In the genomic region with DNA sequence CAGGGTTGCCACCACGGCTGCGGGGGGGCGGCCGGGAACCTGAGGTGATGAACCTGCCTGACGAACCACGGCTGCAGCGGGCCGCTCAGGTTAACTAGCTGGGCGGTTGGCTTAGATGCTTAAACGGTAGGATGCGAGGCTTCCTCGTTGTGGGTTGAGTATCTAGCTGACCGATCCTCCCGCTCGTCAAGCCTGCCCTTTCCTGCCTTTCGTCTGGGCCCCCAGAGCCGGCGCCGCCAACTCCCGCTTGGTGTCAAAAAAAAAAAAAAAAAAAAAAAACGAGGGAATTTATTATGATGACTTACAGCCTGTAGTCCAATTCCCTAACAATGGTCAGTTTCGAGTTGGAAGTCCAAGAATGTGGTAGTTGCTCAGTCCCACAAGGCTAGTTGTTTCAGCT, we compare ENCODE assay signal across 21 mouse cellular contexts. TPM values are rescaled to one million over a fixed set of nuclear protein-coding genes. Genes with fewer than 3 reads are reported as not detected.
A peak's percentile ranks its signal among the peaks of the same experiment; 100 is the strongest.
DNase-seq lines count a peak whose midpoint lies in the region; ATAC-seq and TF ChIP-seq lines count a peak whose summit lies in the region.
"Not testable (repeated sequence)": the region's sequence is repeated elsewhere in the genome, so short reads cannot be mapped to it uniquely, and the experiment has no call there.
"Had no signal": no experiment of that assay in that cellular context is flagged by ENCODE, and none has a peak within 500 bp of the region (broad histone marks: within the 10 kb centered on the region; RNA-seq: fewer than 3 reads in every experiment).

No protein-coding gene starts in this region.

- not testable (repeated sequence) for H3K9ac ChIP-seq in ES-E14 (ENCODE audit: insufficient read depth, low read depth, low read length, poor library complexity, severe bottlenecking); heart, embryonic 12.5 days; heart, embryonic 16.5 days (ENCODE audit: low read length); kidney, embryonic 15.5 days

- H3K36me3 ChIP-seq in ES-E14 (ENCODE audit: control insufficient read depth, insufficient read depth, low read length, poor library complexity, severe bottlenecking); heart, embryonic 12.5 days; heart, embryonic 16.5 days (ENCODE audit: control insufficient read depth, insufficient read depth); kidney, embryonic 15.5 days: not testable (repeated sequence)

- not testable (repeated sequence) for H3K27ac ChIP-seq in ES-E14 (ENCODE audit: insufficient read depth, low read depth, low read length, poor library complexity, severe bottlenecking); heart, embryonic 12.5 days (ENCODE audit: poor library complexity, severe bottlenecking); heart, embryonic 16.5 days (ENCODE audit: low read length); kidney, embryonic 15.5 days

- H3K27me3 ChIP-seq in heart, embryonic 12.5 days (replicated peaks); heart, embryonic 16.5 days (ENCODE audit: control insufficient read depth, insufficient read depth, low read length); kidney, embryonic 15.5 days: not testable (repeated sequence)

- ATAC-seq in erythroid progenitor cell, adult 5-6 weeks (replicated peaks; ENCODE audit: low FRiP score, poor library complexity, severe bottlenecking), result peak; percentile 59; the same call in 1 of the 2 replicates
- not testable (repeated sequence) for ATAC-seq in heart, embryonic 12.5 days (ENCODE audit: insufficient number of reproducible peaks, low FRiP score); heart, embryonic 16.5 days (replicated peaks; ENCODE audit: extremely low read depth, insufficient read depth, low FRiP score); kidney, embryonic 15.5 days (replicated peaks; ENCODE audit: low FRiP score)
- peak; percentile 74 for ATAC-seq in megakaryocyte-erythroid progenitor cell, adult 5-6 weeks (replicated peaks; ENCODE audit: low FRiP score, low TSS enrichment, poor library complexity, severe bottlenecking)

- peak overlapping the region; percentile 26 to 34; a peak in 2 of 4 replicates for H3K4me3 ChIP-seq in ES-E14 (ENCODE audit: insufficient read depth in 1 of 2, low read depth in 1 of 2, low read length in 2 of 2, poor library complexity in 1 of 2, severe bottlenecking in 1 of 2)
- not testable (repeated sequence) for H3K4me3 ChIP-seq in heart, embryonic 12.5 days; heart, embryonic 16.5 days (ENCODE audit: low read length); kidney, embryonic 15.5 days (replicated peaks)

- not testable (repeated sequence) for H3K9me3 ChIP-seq in ES-E14 (ENCODE audit: control insufficient read depth, insufficient read depth, low read depth, low read length); heart, embryonic 12.5 days (replicated peaks); heart, embryonic 16.5 days (replicated peaks; ENCODE audit: control insufficient read depth, low read length); kidney, embryonic 15.5 days (replicated peaks)

- peak overlapping the region; percentile 57 for H3K4me2 ChIP-seq in heart, embryonic 12.5 days
- H3K4me2 ChIP-seq in heart, embryonic 16.5 days (ENCODE audit: low read depth, low read length), result peak overlapping the region; percentile 35; the same call in 1 of the 2 replicates
- peak overlapping the region; percentile 39 for H3K4me2 ChIP-seq in kidney, embryonic 15.5 days

- 40% methylated on average over 22 of the region's 22 CpGs for WGBS in heart, embryonic 12.5 days
- 42% methylated on average over 22 of the region's 22 CpGs for WGBS in heart, embryonic 16.5 days
- 59% methylated on average over 22 of the region's 22 CpGs for WGBS in kidney, embryonic 15.5 days

- DNase-seq in ES-E14 (ENCODE audit: low read depth, low spot score), result not testable (repeated sequence)

- not testable (repeated sequence) for H3K4me1 ChIP-seq in ES-E14 (ENCODE audit: control insufficient read depth in 2 of 2, insufficient read depth in 2 of 2, low read length in 2 of 2, poor library complexity in 1 of 2); heart, embryonic 12.5 days (replicated peaks); heart, embryonic 16.5 days (ENCODE audit: control insufficient read depth, insufficient read depth, low read length); kidney, embryonic 15.5 days

- in situ Hi-C loops in ES-E14 (cut with MboI; ENCODE audit: low sequenced_read_pairs in 2 of 2, unreplicated experiment in 2 of 2), result not testable (repeated sequence)

TF ChIP-seq in ES-E14, 5 proteins besides CTCF, POLR2A, EP300 and RAD21:
- peak; percentile 62 for TF ChIP-seq ZNF384 (IDR thresholded peaks at IDR 0.05; ENCODE audit: low read depth, low read length)

RNA-seq across cellular contexts. Expression of a gene that starts 3.5 kb away (rescaled TPM):
- not detected in 2 replicates for total RNA-seq in ES-E14 (2012; rRNA removed)
- not detected in 2 replicates for total RNA-seq in erythroid progenitor cell, adult 5-6 weeks (2015; ENCODE audit: low replicate concordance)
- total RNA-seq in erythroid progenitor cell, adult 5-6 weeks (2017; ENCODE audit: low replicate concordance), result not detected in 2 replicates
- not detected in 2 replicates for polyA plus RNA-seq in heart, embryonic 12.5 days (2016; fragmentation: Nextera tagmentation; extraction: Ambion mirVana)
- polyA plus RNA-seq in heart, embryonic 16.5 days (2015; fragmentation: Nextera tagmentation; extraction: Ambion mirVana), result not detected in 2 replicates
- not detected in 2 replicates for polyA plus RNA-seq in kidney, embryonic 15.5 days (2015; fragmentation: Nextera tagmentation; extraction: Ambion mirVana)
- total RNA-seq in megakaryocyte-erythroid progenitor cell, adult 5-6 weeks (2014; fragmentation: Nextera tagmentation), result not detected in 2 replicates
- total RNA-seq in megakaryocyte-erythroid progenitor cell, adult 5-6 weeks (2017), result not detected in 2 replicates
- total RNA-seq: adrenal gland, adult 18-20 months; adrenal gland, postnatal 14 days; CH12.LX; gastrocnemius, adult 2 months; gastrocnemius, postnatal 25 days; heart, postnatal 36 days; MEL had no signal
- polyA plus RNA-seq: activated CD4-positive, CD25-positive, alpha-beta regulatory T cell, adult 4 months; embryonic facial prominence, embryonic 10.5 days; embryonic facial prominence, embryonic 14.5 days; forebrain, embryonic 10.5 days; forebrain, embryonic 14.5 days; hindbrain, embryonic 11.5 days; hindbrain, embryonic 16.5 days; inflammation-experienced regulatory T-cells, adult 6 months had no signal

RNA-seq across cellular contexts. Expression of a gene that starts 8.0 kb away (rescaled TPM):
- not detected in 2 replicates for total RNA-seq in ES-E14 (2012; rRNA removed)
- not detected in 2 replicates for total RNA-seq in erythroid progenitor cell, adult 5-6 weeks (2015; ENCODE audit: low replicate concordance)
- not detected in 2 replicates for total RNA-seq in erythroid progenitor cell, adult 5-6 weeks (2017; ENCODE audit: low replicate concordance)
- polyA plus RNA-seq in heart, embryonic 12.5 days (2016; fragmentation: Nextera tagmentation; extraction: Ambion mirVana), result not detected in 2 replicates
- polyA plus RNA-seq in heart, embryonic 16.5 days (2015; fragmentation: Nextera tagmentation; extraction: Ambion mirVana), result 0.12 TPM in 1 of 2 replicates, not detected in the other
- polyA plus RNA-seq in kidney, embryonic 15.5 days (2015; fragmentation: Nextera tagmentation; extraction: Ambion mirVana), result 0.16 TPM in 1 of 2 replicates, not detected in the other
- not detected in 2 replicates for total RNA-seq in megakaryocyte-erythroid progenitor cell, adult 5-6 weeks (2014; fragmentation: Nextera tagmentation)
- total RNA-seq in megakaryocyte-erythroid progenitor cell, adult 5-6 weeks (2017), result not detected in 2 replicates
- total RNA-seq: adrenal gland, adult 18-20 months; adrenal gland, postnatal 14 days; CH12.LX; gastrocnemius, adult 2 months; gastrocnemius, postnatal 25 days; heart, postnatal 36 days; MEL had no signal
- polyA plus RNA-seq: activated CD4-positive, CD25-positive, alpha-beta regulatory T cell, adult 4 months; embryonic facial prominence, embryonic 10.5 days; forebrain, embryonic 10.5 days; forebrain, embryonic 14.5 days; hindbrain, embryonic 16.5 days had no signal

RNA-seq across cellular contexts. Expression of a gene that starts 17.5 kb away (rescaled TPM):
- total RNA-seq in ES-E14 (2012; rRNA removed), result not detected in 2 replicates
- total RNA-seq in erythroid progenitor cell, adult 5-6 weeks (2015; ENCODE audit: low replicate concordance), result not detected in 2 replicates
- total RNA-seq in erythroid progenitor cell, adult 5-6 weeks (2017; ENCODE audit: low replicate concordance), result not detected in 2 replicates
- not detected in 2 replicates for polyA plus RNA-seq in heart, embryonic 12.5 days (2016; fragmentation: Nextera tagmentation; extraction: Ambion mirVana)
- polyA plus RNA-seq in heart, embryonic 16.5 days (2015; fragmentation: Nextera tagmentation; extraction: Ambion mirVana), result not detected in 2 replicates
- polyA plus RNA-seq in kidney, embryonic 15.5 days (2015; fragmentation: Nextera tagmentation; extraction: Ambion mirVana), result not detected in 2 replicates
- total RNA-seq in megakaryocyte-erythroid progenitor cell, adult 5-6 weeks (2014; fragmentation: Nextera tagmentation), result not detected in 2 replicates
- total RNA-seq in megakaryocyte-erythroid progenitor cell, adult 5-6 weeks (2017), result not detected in 2 replicates
- total RNA-seq: adrenal gland, adult 18-20 months; adrenal gland, postnatal 14 days; CH12.LX; gastrocnemius, adult 2 months; gastrocnemius, postnatal 25 days; heart, postnatal 36 days; MEL had no signal
- polyA plus RNA-seq: activated CD4-positive, CD25-positive, alpha-beta regulatory T cell, adult 4 months; embryonic facial prominence, embryonic 10.5 days; embryonic facial prominence, embryonic 14.5 days; forebrain, embryonic 10.5 days; forebrain, embryonic 14.5 days; hindbrain, embryonic 11.5 days; hindbrain, embryonic 16.5 days; inflammation-experienced regulatory T-cells, adult 6 months had no signal

RNA-seq across cellular contexts. Expression of a gene that starts 33.8 kb away (rescaled TPM):
- 9.8 and 10.7 TPM in 2 replicates for total RNA-seq in ES-E14 (2012; rRNA removed)
- total RNA-seq in erythroid progenitor cell, adult 5-6 weeks (2015; ENCODE audit: low replicate concordance), result 9.6 and 12.3 TPM in 2 replicates
- total RNA-seq in erythroid progenitor cell, adult 5-6 weeks (2017; ENCODE audit: low replicate concordance), result 2.7 and 5.3 TPM in 2 replicates
- 21.3 and 22.2 TPM in 2 replicates for polyA plus RNA-seq in heart, embryonic 12.5 days (2016; fragmentation: Nextera tagmentation; extraction: Ambion mirVana)
- 19.1 and 21.0 TPM in 2 replicates for polyA plus RNA-seq in heart, embryonic 16.5 days (2015; fragmentation: Nextera tagmentation; extraction: Ambion mirVana)
- polyA plus RNA-seq in kidney, embryonic 15.5 days (2015; fragmentation: Nextera tagmentation; extraction: Ambion mirVana), result 19.3 and 20.1 TPM in 2 replicates
- 21.1 and 28.6 TPM in 2 replicates for total RNA-seq in megakaryocyte-erythroid progenitor cell, adult 5-6 weeks (2014; fragmentation: Nextera tagmentation)
- 10.4 and 11.0 TPM in 2 replicates for total RNA-seq in megakaryocyte-erythroid progenitor cell, adult 5-6 weeks (2017)

RNA-seq across cellular contexts. Expression of a gene that starts 39.4 kb away (rescaled TPM):
- not detected in 2 replicates for total RNA-seq in ES-E14 (2012; rRNA removed)
- total RNA-seq in erythroid progenitor cell, adult 5-6 weeks (2015; ENCODE audit: low replicate concordance), result not detected in 2 replicates
- total RNA-seq in erythroid progenitor cell, adult 5-6 weeks (2017; ENCODE audit: low replicate concordance), result not detected in 2 replicates
- polyA plus RNA-seq in heart, embryonic 12.5 days (2016; fragmentation: Nextera tagmentation; extraction: Ambion mirVana), result 0.08 TPM in 1 of 2 replicates, not detected in the other
- not detected in 2 replicates for polyA plus RNA-seq in heart, embryonic 16.5 days (2015; fragmentation: Nextera tagmentation; extraction: Ambion mirVana)
- polyA plus RNA-seq in kidney, embryonic 15.5 days (2015; fragmentation: Nextera tagmentation; extraction: Ambion mirVana), result not detected in 2 replicates
- total RNA-seq in megakaryocyte-erythroid progenitor cell, adult 5-6 weeks (2014; fragmentation: Nextera tagmentation), result not detected in 2 replicates
- total RNA-seq in megakaryocyte-erythroid progenitor cell, adult 5-6 weeks (2017), result 0.28 TPM in 1 of 2 replicates, not detected in the other
- total RNA-seq: adrenal gland, adult 18-20 months; adrenal gland, postnatal 14 days; CH12.LX; gastrocnemius, adult 2 months; gastrocnemius, postnatal 25 days; heart, postnatal 36 days; MEL had no signal
- polyA plus RNA-seq: activated CD4-positive, CD25-positive, alpha-beta regulatory T cell, adult 4 months; embryonic facial prominence, embryonic 10.5 days; embryonic facial prominence, embryonic 14.5 days; forebrain, embryonic 14.5 days; inflammation-experienced regulatory T-cells, adult 6 months had no signal
